Mouse (Mus musculus): Measurements from ENCODE around the gene Serping1.

The Serping1 gene

DNA sequence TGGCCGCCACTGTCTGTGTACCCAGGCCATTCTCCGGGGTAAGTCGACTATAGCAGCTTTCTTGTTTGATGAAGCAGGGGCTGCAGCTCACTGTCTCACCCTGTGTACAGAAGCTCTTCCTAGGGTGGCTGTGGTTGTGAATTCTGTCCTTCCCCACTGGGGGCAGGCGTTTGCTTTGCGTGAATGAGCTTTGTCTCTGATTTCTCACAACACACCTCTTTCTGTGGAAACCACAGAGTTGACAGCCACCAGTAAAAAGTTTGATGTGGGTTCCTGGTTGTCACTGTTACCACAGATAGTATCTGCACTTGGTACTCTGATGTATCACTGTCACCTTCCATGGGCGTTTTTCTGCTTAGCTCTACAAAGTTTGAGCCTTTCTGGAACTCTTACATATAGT, 4.0 kb upstream of the Serping1 start:
- DNase-seq (ENCODE audit: low spot score), result no peak

DNA sequence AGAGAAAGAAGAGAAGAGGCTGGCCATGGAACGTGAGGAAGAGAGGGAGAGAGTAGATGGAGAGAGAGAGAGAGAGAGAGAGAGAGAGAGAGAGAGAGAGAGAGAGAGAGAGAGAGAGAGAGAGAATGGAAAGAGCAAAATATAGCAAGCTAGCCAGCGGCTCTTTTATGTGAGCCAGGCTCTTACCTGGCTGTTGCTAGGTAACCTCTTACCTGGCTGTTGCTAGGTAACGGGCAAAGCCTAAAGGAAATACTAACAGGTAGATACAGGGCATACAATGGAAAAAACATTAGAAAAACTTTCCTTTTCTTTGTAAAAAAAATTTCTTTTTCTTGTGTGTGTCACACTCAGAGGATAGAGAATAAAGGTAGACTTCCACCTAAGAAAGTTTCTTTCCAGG, 2.5 kb upstream of the Serping1 start:
- DNase-seq (ENCODE audit: low spot score), result no peak

DNA sequence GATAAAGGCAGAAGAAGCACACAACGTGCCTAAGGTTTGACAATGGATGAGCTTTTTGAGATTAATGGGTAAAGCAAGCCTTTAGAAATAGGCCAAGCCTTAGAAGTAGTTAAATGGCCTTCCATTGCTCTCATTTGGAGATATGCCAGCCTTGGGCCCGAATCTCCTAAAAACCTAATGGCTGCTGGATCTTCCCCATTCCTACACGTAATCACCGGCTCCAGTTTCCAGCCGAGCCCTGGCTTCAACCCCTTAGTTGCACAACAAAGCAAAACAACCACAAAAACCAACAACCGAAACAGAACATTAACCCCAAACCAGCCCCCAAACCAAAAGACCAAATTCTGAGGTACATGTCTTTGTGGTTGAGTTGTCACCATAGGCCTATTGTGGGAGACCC, 421 bp upstream of the Serping1 start:
- no peak for DNase-seq (ENCODE audit: low spot score)

GRCm38 (mm10) chr2:84774751-84775150, 493 bp downstream of the Serping1 start:
- peak; percentile 18 for DNase-seq (ENCODE audit: low spot score)

- no peak for DNase-seq (ENCODE audit: low spot score)
These were observed 2.0 kb downstream of the Serping1 start for GRCm38 (mm10) chr2:84773195-84773594.

DNA sequence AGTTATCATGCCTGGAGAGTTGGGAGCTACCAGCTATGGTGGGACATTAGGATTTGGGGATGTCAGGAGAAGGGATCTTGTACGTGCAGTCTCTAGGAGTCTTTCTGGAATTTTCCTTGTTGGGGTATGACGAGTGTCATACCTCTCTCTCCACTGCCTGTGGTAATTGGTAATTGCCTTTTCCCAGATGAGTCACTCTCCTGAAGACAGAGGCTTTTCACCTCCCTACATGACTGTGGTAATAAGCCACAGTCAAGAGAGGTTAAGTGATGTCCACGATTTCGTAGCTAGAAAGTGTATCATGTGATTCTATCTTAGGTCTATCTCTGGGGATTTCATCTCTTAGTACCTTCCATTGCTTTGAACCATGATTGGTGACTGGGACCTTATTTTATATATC, 2.8 kb downstream of the Serping1 start:
- no peak for DNase-seq (ENCODE audit: low spot score)

GRCm38 (mm10) chr2:84770501-84770900, 4.7 kb downstream of the Serping1 start:
- no peak for DNase-seq (ENCODE audit: low spot score)

- DNase-seq (ENCODE audit: low spot score), result no peak
These were observed 12.4 kb downstream of the Serping1 start for GRCm38 (mm10) chr2:84762818-84763217.

DNA sequence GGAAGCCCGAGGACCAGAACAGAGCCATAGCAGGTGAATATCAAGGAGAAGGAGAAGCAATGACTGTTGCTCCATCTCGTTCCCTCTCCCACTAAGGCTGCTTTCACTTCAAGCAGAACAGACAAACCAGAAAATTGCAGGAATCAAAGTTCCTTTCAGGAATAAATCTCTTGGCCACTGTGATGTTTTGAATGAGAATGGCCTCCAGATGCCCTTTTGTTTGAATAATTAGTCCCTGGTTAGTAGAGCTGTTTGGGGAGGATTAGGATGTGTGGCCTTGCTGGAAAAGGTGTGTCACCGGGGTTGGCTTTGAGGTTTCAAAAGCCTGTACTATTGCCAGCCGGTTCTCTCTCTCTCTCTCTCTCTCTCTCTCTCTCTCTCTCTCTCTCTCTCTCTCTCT, 12.9 kb downstream of the Serping1 start:
- no peak for DNase-seq (ENCODE audit: low spot score)

- no peak for DNase-seq (ENCODE audit: low spot score)
These were observed 13.4 kb downstream of the Serping1 start for GRCm38 (mm10) chr2:84761840-84762239.

DNA sequence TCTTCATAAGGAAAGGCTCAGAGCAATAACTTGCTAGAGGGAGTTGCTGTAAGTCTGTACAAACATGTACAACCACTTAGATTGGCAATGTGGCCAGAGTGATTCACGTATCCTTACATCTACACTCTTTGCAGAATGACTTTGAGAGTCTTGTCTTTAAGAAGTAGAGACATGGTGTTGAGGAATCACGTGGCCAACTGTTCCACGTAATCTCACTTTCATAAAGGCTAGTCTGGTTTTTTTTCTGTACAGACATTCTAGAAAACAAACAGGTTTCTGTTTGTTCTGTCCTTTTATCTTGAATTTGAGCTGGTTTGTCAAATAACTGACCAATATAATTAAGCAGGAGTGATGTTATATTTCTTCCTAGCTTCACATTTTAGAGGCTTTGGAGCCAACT, 13.9 kb downstream of the Serping1 start:
- DNase-seq (ENCODE audit: low spot score), result no peak

DNA sequence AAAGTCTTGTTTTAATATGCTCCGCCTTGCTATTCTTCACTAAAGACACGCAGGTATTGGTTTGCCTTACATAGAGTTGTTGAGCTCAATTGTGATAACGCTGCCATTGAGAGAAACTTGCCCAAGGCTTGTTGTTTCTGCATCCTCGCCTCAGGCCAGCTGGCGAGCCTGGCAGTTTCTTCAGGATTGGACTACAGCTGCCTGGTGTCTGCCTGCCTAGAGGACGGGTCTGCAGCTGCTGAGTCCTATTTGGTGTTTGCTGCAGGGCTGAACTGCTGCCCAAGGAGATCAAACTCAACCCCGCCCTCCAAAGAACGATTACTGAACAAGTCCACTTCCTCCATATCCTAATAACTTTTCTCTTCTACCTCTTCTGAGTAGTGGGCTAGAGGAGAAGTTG, 14.5 kb downstream of the Serping1 start:
- DNase-seq (ENCODE audit: low spot score), result no peak

GRCm38 (mm10) chr2:84758542-84759127, 16.6 kb downstream of the Serping1 start:
- DNase-seq (ENCODE audit: low spot score), result peak; percentile 68

DNA sequence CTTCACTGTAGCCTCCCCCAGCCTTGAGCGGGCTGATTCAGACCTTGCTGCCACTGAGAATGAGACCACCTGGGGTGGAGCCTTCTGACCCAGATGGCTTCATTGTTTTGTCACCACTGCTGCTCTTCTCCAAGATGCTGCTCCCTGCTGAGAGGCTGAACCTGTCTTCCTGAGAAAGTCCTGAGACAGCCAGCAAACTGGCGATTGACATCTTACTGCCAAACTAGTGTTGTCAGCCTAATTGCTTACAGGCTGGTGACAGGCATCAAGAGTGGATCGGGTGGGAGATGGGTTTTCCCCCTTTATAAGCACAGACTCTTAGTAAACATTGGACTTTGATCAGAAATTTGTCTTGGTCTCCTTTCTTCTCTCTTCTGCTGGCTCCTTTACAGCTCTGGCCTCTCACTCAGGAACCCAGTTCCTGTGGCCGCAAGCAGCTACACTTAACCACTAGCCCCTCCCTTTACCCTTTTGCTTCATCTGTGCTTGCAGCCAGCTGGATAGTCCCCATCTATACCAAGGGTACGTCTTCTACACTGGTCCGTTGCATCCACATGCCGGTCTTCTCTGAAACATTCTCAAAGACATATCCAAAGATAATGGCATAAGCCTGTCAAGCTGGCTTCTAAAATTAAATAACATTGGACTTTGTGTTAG, 18.1 kb downstream of the Serping1 start:
- DNase-seq (ENCODE audit: low spot score), result no peak

- no peak for DNase-seq (ENCODE audit: low spot score)
These were observed 19.0 kb downstream of the Serping1 start for GRCm38 (mm10) chr2:84756245-84756644.

DNA sequence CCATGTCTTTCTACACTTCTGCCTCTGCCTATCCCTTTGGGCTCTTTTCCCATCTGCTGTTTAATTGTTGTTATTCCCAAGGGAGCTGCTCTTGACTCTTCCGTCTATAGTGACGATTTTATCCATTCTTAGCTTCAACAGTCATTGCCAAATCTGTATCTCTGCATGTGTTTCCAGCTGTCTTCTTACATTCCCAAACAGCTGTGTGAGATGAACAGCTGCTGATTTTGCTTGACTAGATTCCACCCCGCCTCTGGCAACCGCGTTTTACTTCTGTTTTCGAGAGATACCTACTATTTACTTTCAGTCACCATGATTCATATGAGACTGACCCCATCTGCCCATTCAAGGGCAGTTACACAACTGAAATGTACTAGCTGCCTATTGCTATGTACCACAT, 25.1 kb downstream of the Serping1 start:
- DNase-seq (ENCODE audit: low spot score), result no peak

GRCm38 (mm10) chr2:84744126-84744525, 31.1 kb downstream of the Serping1 start:
- DNase-seq (ENCODE audit: low spot score), result no peak

DNA sequence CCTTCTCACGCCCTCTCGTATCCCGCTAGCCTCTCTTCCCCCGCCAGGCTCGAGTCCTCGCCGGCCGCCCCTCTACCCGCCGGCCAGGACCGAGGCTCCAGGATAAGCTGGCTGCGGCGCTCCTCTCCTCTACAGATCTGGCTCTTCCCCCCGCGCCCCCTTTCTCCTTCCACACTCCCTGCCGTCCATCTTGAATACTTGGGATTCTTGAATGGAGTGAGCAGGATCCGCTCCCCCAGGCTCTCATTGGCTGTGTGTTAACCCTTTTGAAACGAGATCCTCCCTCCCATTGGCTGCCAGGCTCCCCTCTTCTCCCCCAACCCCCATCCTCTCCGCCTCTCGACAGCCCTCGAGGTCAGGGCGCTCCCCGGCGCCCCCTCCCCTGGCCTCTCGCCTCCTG, 31.7 kb downstream of the Serping1 start, which contains the start of gene Gm19426:
Gene Gm19426, minus strand, starts transcription at position 95 of the 400 bp plus-strand sequence.
- peak; percentile 65 for DNase-seq (ENCODE audit: low spot score)

GRCm38 (mm10) chr2:84742451-84743283, 32.6 kb downstream of the Serping1 start:
- DNase-seq (ENCODE audit: low spot score), result no peak

DNA sequence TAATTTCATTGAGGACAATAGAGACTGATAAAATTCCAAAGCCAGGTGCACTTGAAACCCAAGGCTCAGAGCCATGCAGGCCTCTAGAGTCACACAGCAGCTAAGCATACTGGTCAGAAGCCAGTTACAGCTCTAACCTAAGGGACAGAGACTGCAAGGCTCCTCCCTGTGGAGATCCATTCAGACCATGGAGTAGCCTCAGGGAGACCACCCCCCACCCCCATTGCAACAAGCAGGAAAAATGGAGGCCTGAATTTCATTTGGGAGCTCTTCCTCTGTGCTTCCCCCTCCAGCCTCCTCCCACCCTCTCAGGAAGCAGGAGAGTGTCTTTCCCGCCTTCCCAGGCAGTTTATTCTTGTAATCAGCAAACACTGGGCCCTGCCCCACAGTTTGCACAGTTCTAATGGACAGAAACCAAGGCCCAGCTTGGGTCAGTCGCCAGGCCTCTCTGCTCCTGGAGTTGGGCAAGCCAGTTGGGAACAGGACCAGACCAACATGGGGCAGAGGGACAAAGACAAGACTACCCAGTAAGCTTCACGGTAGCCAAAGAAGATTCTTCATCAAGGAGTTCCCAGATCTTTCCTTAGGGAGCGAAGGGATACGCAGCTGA, 33.3 kb downstream of the Serping1 start:
- no peak for DNase-seq (ENCODE audit: low spot score)

DNA sequence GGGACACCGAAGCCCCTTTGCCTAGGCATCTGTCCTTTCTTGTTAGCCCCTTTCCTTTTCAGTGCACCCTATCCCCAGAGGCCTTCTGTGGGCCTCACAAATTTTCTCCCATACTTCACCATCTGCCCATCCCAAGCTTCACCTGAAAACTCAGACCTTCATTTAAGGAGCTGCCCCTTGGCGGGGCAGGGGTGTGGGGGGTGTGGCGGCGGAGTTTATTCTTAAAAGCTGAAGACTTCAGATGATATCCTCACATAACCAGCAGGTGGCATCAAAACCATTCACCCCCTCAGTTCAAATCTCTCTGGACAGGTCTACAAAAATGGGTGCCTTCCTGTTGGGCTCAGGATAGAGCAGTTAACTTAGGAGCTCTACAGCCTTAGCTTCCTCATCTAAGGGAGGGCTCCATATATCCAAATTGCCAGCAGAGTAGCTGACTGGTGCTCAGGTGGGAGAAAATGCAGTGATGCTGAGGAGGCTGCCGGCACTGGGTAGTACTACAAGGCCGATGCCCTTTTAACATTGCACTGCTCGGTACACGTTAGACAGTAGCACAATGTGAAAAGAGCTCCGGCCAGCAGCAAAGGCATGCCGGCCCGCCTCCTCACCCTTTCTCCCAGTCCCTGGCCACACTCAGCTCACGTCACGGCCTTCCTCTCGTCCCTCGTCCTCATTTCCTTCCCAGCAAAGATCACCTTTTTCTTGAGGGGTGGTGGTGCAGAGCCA, 34.5 kb downstream of the Serping1 start:
- no peak for DNase-seq (ENCODE audit: low spot score)
